Mouse (Mus musculus) erythroblast, embryonic 14.5 days (primary cell): ENCODE results near the gene Uba52.

Source experiments
- GATA1 ChIP-seq: IDR thresholded peaks from 2 replicates; pipeline ENCODE4 v1.6.1; 2012; ENCODE audit warnings: low read length, inconsistent platforms, mixed read lengths
- TAL1 ChIP-seq: IDR thresholded peaks from 3 replicates; pipeline ENCODE4 v1.6.1; 2012; ENCODE audit warnings: low read length, inconsistent platforms, mixed read lengths

- TF ChIP-seq TAL1 (no peak), GATA1 (no peak)
Observed at GRCm38 (mm10) chr8:70528182-70528797, 17.7 kb upstream of the Uba52 start.
